Mouse (Mus musculus) kidney, adult 10 weeks (tissue): ENCODE results near the gene Mcf2l. TPM values are rescaled to one million over a fixed set of nuclear protein-coding genes. Genes with fewer than 3 reads are reported as not detected.

ENCODE experiments used
- polyA plus RNA-seq: library from polyadenylated mRNA; stranded (reverse); fragments of 350-450 nt; fragmentation: Illumina TruSeq; extraction: RNeasy Lipid Tissue Mini Kit (QIAGEN cat#74804); gene quantifications from one replicate; pipeline ENCODE4 v1.2.3, GENCODE M21; 2014; ENCODE audit warnings: low read depth, low replicate concordance

Gene Mcf2l
- 7.0 TPM for polyA plus RNA-seq

GRCm38 (mm10) chr8:12873357-12874046, at the start of gene Mcf2l:
Gene Mcf2l (plus strand): TSS chr8:12873806.

GRCm38 (mm10) chr8:13025487-13026224, 152.1 kb downstream of the Mcf2l start, which contains the start of gene F7:
Gene F7 (plus strand): TSS chr8:13026034.

GRCm38 (mm10) chr8:13037015-13037414, 163.4 kb downstream of the Mcf2l start, which contains the start of gene F10:
Gene F10 (plus strand): TSS chr8:13037308.

GRCm38 (mm10) chr8:13060441-13061150, 187.0 kb downstream of the Mcf2l start, which contains the start of gene Proz:
Gene Proz (plus strand): TSS chr8:13060914.

Other genes with a start within 250 kb of the Mcf2l start
- 22.2 TPM for gene Tubgcp3, start 201.6 kb upstream of the Mcf2l start, polyA plus RNA-seq
- gene Atp11a, start 116.8 kb upstream of the Mcf2l start, polyA plus RNA-seq, result 113 TPM
- gene F7, start 152.2 kb downstream of the Mcf2l start, polyA plus RNA-seq, result not detected
- gene F10, start 163.5 kb downstream of the Mcf2l start, polyA plus RNA-seq, result not detected
- 1.9 TPM for gene Proz, start 187.1 kb downstream of the Mcf2l start, polyA plus RNA-seq
- gene Pcid2, start 231.7 kb downstream of the Mcf2l start, polyA plus RNA-seq, result 5.5 TPM
- gene Cul4a, start 231.8 kb downstream of the Mcf2l start, polyA plus RNA-seq, result 78.7 TPM